In genomic region chr2:154632203-154632780, GRCm38 (mm10) we compare ENCODE assay signal across 1 mouse cellular context.
TF ChIP-seq lines count a peak whose summit lies in the region.

No protein-coding gene starts in this region.

TF ChIP-seq in MEL, 35 proteins besides CTCF, POLR2A, EP300 and RAD21 (continued from another document):
- TF ChIP-seq MAZ (IDR thresholded peaks at IDR 0.05; ENCODE audit: low read depth, low read length) (no peak), BHLHE40 (IDR thresholded peaks at IDR 0.05; ENCODE audit: borderline replicate concordance, low read depth, low read length) (no peak), JUND (IDR thresholded peaks at IDR 0.05; ENCODE audit: low read depth, low read length) (no peak), ETS1 (IDR thresholded peaks at IDR 0.05; ENCODE audit: low read depth, low read length) (no peak), E2F4 (IDR thresholded peaks at IDR 0.05; ENCODE audit: borderline replicate concordance, low read depth, low read length) (no peak), TCF12 (IDR thresholded peaks at IDR 0.05; ENCODE audit: low read depth, low read length) (no peak), ZNF384 (IDR thresholded peaks at IDR 0.05; ENCODE audit: low read depth, low read length) (no peak), ELF1 (IDR thresholded peaks at IDR 0.05; ENCODE audit: low read depth, low read length) (no peak), SIN3A (IDR thresholded peaks at IDR 0.05; ENCODE audit: low read length) (peak; percentile 51; the same call in 1 of the 2 replicates), MEF2A (IDR thresholded peaks at IDR 0.05; ENCODE audit: extremely low read depth, insufficient replicate concordance, low read depth, low read length, poor library complexity, severe bottlenecking) (no peak), MAX (IDR thresholded peaks at IDR 0.05; ENCODE audit: low read length) (peak; percentile 46; the same call in 1 of the 2 replicates), CHD2 (IDR thresholded peaks at IDR 0.05; ENCODE audit: low read length) (no peak), MYC (IDR thresholded peaks at IDR 0.05; ENCODE audit: low read depth, low read length) (no peak), ZMIZ1 (IDR thresholded peaks at IDR 0.05; ENCODE audit: low read depth, low read length) (no peak), GATA1 (IDR thresholded peaks at IDR 0.05; ENCODE audit: low read depth, low read length) (peak; percentile 34; the same call in 1 of the 2 replicates)
TF ChIP-seq in MEL: peak in this region for 4.
